Mouse (Mus musculus) heart, embryonic 15.5 days (tissue): ENCODE measurements around the gene Baz2a. TPM values are rescaled to one million over a fixed set of nuclear protein-coding genes. Genes with fewer than 3 reads are reported as not detected.
A peak's percentile ranks its signal among the peaks of the same experiment; 100 is the strongest.
"Not testable (repeated sequence)": the region's sequence is repeated elsewhere in the genome, so short reads cannot be mapped to it uniquely, and the experiment has no call there.

ENCODE experiments used
- ATAC-seq: fragments of 200-750 bp; cut with Nextera tagmentation; replicated peaks from 2 replicates; pipeline ENCODE4 v1.8.0; 2017; ENCODE audit warnings: low read depth, moderate TSS enrichment; ENCODE audit not compliant: insufficient number of reproducible peaks, insufficient read depth, low FRiP score
- H3K27ac ChIP-seq: fragments of 300-500 bp; sonication (generic); 2 replicates; pipeline ENCODE4 v1.5.1; 2015; ENCODE audit warnings: mild to moderate bottlenecking, inconsistent platforms
- H3K27me3 ChIP-seq: fragments of 300-500 bp; sonication (generic); 2 replicates; pipeline ENCODE4 v1.6.1; 2015; ENCODE audit warnings: inconsistent platforms
- H3K36me3 ChIP-seq: fragments of 300-500 bp; sonication (generic); 2 replicates; pipeline ENCODE4 v1.6.1; 2015; ENCODE audit warnings: mild to moderate bottlenecking, inconsistent platforms
- H3K4me1 ChIP-seq: fragments of 300-500 bp; sonication (generic); replicated peaks from 2 replicates; pipeline ENCODE4 v1.6.1; 2015; ENCODE audit warnings: inconsistent platforms
- H3K4me2 ChIP-seq: fragments of 300-500 bp; sonication (generic); 2 replicates; pipeline ENCODE4 v1.6.1; 2015; ENCODE audit warnings: inconsistent platforms, mild to moderate bottlenecking, moderate library complexity
- H3K4me3 ChIP-seq: fragments of 300-500 bp; sonication (generic); 2 replicates; pipeline ENCODE4 v1.5.1; 2015; ENCODE audit warnings: mild to moderate bottlenecking, inconsistent platforms
- H3K9ac ChIP-seq: fragments of 300-500 bp; sonication (generic); 2 replicates; pipeline ENCODE4 v1.6.1; 2015; ENCODE audit warnings: mild to moderate bottlenecking, inconsistent platforms
- H3K9me3 ChIP-seq: fragments of 300-500 bp; sonication (generic); replicated peaks from 2 replicates; pipeline ENCODE4 v1.6.1; 2016; ENCODE audit warnings: inconsistent platforms
- WGBS: fragments of 180-500 bp; shearing (Covaris S2); methylation state at CpG from one replicate; pipeline ENCODE4 v1.1.7; 2015; ENCODE audit warnings: mixed read lengths; 5-methylcytosine and 5-hydroxymethylcytosine counted together
- polyA plus RNA-seq: library from polyadenylated mRNA; unstranded; fragments of >200 nt; fragmentation: Nextera tagmentation; extraction: Ambion mirVana; gene quantifications from 2 replicates; pipeline ENCODE4 v1.2.1, GENCODE M21; 2015

Gene Baz2a
- polyA plus RNA-seq, 1 experiment from 2014 or later: 7.5 TPM

GRCm38 (mm10) chr10:128082880-128083421 lies 8.4 kb upstream of the Baz2a start, which contains the start of gene Atp5b:
Gene Atp5b (plus strand): TSS chr10:128083273.
- H3K4me2 ChIP-seq: peak within 1 kb of the TSS; percentile 67
- H3K9me3 ChIP-seq: no peaks in the 10 kb centered on the region
- WGBS: under 1% methylated on average over 34 of the region's 34 CpGs
- H3K4me1 ChIP-seq: peaks cover 27% of the 10 kb centered on the region
- H3K27me3 ChIP-seq: no peaks in the 10 kb centered on the region
- peak within 1 kb of the TSS; percentile 90 for H3K27ac ChIP-seq
- peaks cover 33% of the 10 kb centered on the region for H3K36me3 ChIP-seq
- peak within 1 kb of the TSS; percentile 79 for H3K4me3 ChIP-seq
- peak; percentile 97 for ATAC-seq
- H3K9ac ChIP-seq: peak within 1 kb of the TSS; percentile 95

- Histone ChIP-seq H3K27me3 (no peaks in the 10 kb centered on the region), H3K4me2 (peak overlapping the region; percentile 67), H3K4me1 (peaks cover 30% of the 10 kb centered on the region), H3K9me3 (no peaks in the 10 kb centered on the region), H3K9ac (peak overlapping the region; percentile 95), H3K27ac (peak overlapping the region; percentile 87), H3K36me3 (peaks cover 39% of the 10 kb centered on the region), H3K4me3 (peak overlapping the region; percentile 79)
- under 1% methylated on average over 22 of the region's 22 CpGs for WGBS
- ATAC-seq: 0 out of 2 replicates have a peak, but pooled peaks have one; percentile 1
Observed at GRCm38 (mm10) chr10:128083688-128084087, 7.7 kb upstream of the Baz2a start.

- 4% methylated on average over 3 of the region's 3 CpGs for WGBS
- Histone ChIP-seq H3K4me3 (peak overlapping the region; percentile 79), H3K27me3 (no peaks in the 10 kb centered on the region), H3K36me3 (peaks cover 44% of the 10 kb centered on the region), H3K4me1 (peaks cover 31% of the 10 kb centered on the region), H3K4me2 (peak overlapping the region; percentile 67), H3K27ac (peak overlapping the region; percentile 87), H3K9me3 (no peaks in the 10 kb centered on the region), H3K9ac (peak overlapping the region; percentile 95)
- ATAC-seq: no peak
Observed at GRCm38 (mm10) chr10:128084160-128084559, 7.2 kb upstream of the Baz2a start.

GRCm38 (mm10) chr10:128086391-128086790 lies 5.0 kb upstream of the Baz2a start:
- peaks cover 49% of the 10 kb centered on the region for H3K4me1 ChIP-seq
- H3K4me2 ChIP-seq: peak overlapping the region; percentile 67; the same call in 1 of the 2 replicates
- ATAC-seq: no peak
- no peaks in the 10 kb centered on the region for H3K27me3 ChIP-seq
- peak overlapping the region; percentile 79; the same call in 1 of the 2 replicates for H3K4me3 ChIP-seq
- H3K27ac ChIP-seq: no peak overlapping the region
- 75% methylated on average over 6 of the region's 6 CpGs for WGBS
- H3K9me3 ChIP-seq: no peaks in the 10 kb centered on the region
- no peak overlapping the region for H3K9ac ChIP-seq
- H3K36me3 ChIP-seq: peaks cover 59% of the 10 kb centered on the region

GRCm38 (mm10) chr10:128087216-128087615 lies 4.2 kb upstream of the Baz2a start:
- not testable (repeated sequence) for H3K27me3 ChIP-seq, H3K27ac ChIP-seq, H3K9ac ChIP-seq, H3K4me3 ChIP-seq, H3K9me3 ChIP-seq, H3K4me2 ChIP-seq, ATAC-seq
- Histone ChIP-seq H3K4me1 (peaks cover 50% of the 10 kb centered on the region), H3K36me3 (peaks cover 59% of the 10 kb centered on the region)
- 55% methylated on average over 2 of the region's 2 CpGs for WGBS

- Histone ChIP-seq H3K9me3 (no peaks in the 10 kb centered on the region), H3K27ac (no peak overlapping the region), H3K36me3 (peaks cover 59% of the 10 kb centered on the region), H3K4me2 (no peak overlapping the region), H3K27me3 (no peaks in the 10 kb centered on the region), H3K4me1 (peaks cover 50% of the 10 kb centered on the region), H3K4me3 (no peak overlapping the region), H3K9ac (no peak overlapping the region)
- ATAC-seq: no peak
- 85% methylated on average over 5 of the region's 5 CpGs for WGBS
Observed at GRCm38 (mm10) chr10:128088181-128088580, 3.2 kb upstream of the Baz2a start.

GRCm38 (mm10) chr10:128089842-128090241 lies 1.5 kb upstream of the Baz2a start:
- Histone ChIP-seq H3K27ac (no peak overlapping the region; the same call in 1 of the 2 replicates), H3K9me3 (no peaks in the 10 kb centered on the region)

GRCm38 (mm10) chr10:128090651-128091563 lies 470 bp upstream of the Baz2a start:
- H3K4me2 ChIP-seq: peak overlapping the region; percentile 86
- H3K27ac ChIP-seq: peak overlapping the region; percentile 99
- 5% methylated on average over 14 of the region's 14 CpGs for WGBS
- peaks cover 61% of the 10 kb centered on the region for H3K4me1 ChIP-seq
- H3K4me3 ChIP-seq: peak overlapping the region; percentile 90
- peak; percentile 51 for ATAC-seq
- peaks cover 46% of the 10 kb centered on the region for H3K36me3 ChIP-seq
- H3K27me3 ChIP-seq: no peaks in the 10 kb centered on the region
- H3K9me3 ChIP-seq: no peaks in the 10 kb centered on the region
- peak overlapping the region; percentile 93 for H3K9ac ChIP-seq

More at GRCm38 (mm10) chr10:128089842-128090241, 1.5 kb upstream of the Baz2a start:
- ATAC-seq: no peak
- Histone ChIP-seq H3K27me3 (no peaks in the 10 kb centered on the region), H3K4me1 (peaks cover 63% of the 10 kb centered on the region), H3K4me2 (no peak overlapping the region), H3K9ac (no peak overlapping the region), H3K36me3 (peaks cover 57% of the 10 kb centered on the region), H3K4me3 (no peak overlapping the region)
- WGBS: 23% methylated on average over 5 of the region's 5 CpGs

GRCm38 (mm10) chr10:128092506-128093495 lies 1.4 kb downstream of the Baz2a start:
- peak; percentile 69 for ATAC-seq
- peaks cover 61% of the 10 kb centered on the region for H3K4me1 ChIP-seq
- WGBS: under 1% methylated on average over 84 of the region's 88 CpGs
- peak overlapping the region; percentile 86 for H3K4me2 ChIP-seq
- H3K4me3 ChIP-seq: peak overlapping the region; percentile 90
- no peaks in the 10 kb centered on the region for H3K27me3 ChIP-seq
- no peaks in the 10 kb centered on the region for H3K9me3 ChIP-seq
- peaks cover 28% of the 10 kb centered on the region for H3K36me3 ChIP-seq
- H3K9ac ChIP-seq: peak overlapping the region; percentile 93
- peak overlapping the region; percentile 99 for H3K27ac ChIP-seq

- H3K4me3 ChIP-seq: peak overlapping the region; percentile 90
Observed at GRCm38 (mm10) chr10:128093496-128094294, 2.3 kb downstream of the Baz2a start.

More at GRCm38 (mm10) chr10:128093496-128094294, 2.3 kb downstream of the Baz2a start:
- no peaks in the 10 kb centered on the region for H3K27me3 ChIP-seq
- peak overlapping the region; percentile 93 for H3K9ac ChIP-seq
- H3K27ac ChIP-seq: peak overlapping the region; percentile 99
- no peaks in the 10 kb centered on the region for H3K9me3 ChIP-seq
- H3K4me1 ChIP-seq: peaks cover 67% of the 10 kb centered on the region
- peak overlapping the region; percentile 86 for H3K4me2 ChIP-seq
- H3K36me3 ChIP-seq: peaks cover 20% of the 10 kb centered on the region
- ATAC-seq: no peak
- WGBS: 23% methylated on average over 13 of the region's 13 CpGs
